Mouse (Mus musculus): ENCODE measurements around the gene Olfr135. TPM values are rescaled to one million over a fixed set of nuclear protein-coding genes. Genes with fewer than 3 reads are reported as not detected.

The Olfr135 gene
- not detected for total RNA-seq (2021)
- long read RNA-seq, experiment 1 = 0 reads
- long read RNA-seq, experiment 2 = 0 reads

- DNase-seq = no peak
Measured at GRCm38 (mm10) chr17:38204035-38204434, at the start of gene Olfr135. Gene Olfr135 (plus strand): TSS chr17:38204335.

- DNase-seq = no peak
Measured at GRCm38 (mm10) chr17:38171088-38171487, 33.0 kb upstream of the Olfr135 start, which contains the start of gene Olfr134. Gene Olfr134 (plus strand): TSS chr17:38171388.

Other genes starting within 250 kb of the Olfr135 start
- not detected for gene Olfr129, start 144.3 kb upstream of the Olfr135 start, total RNA-seq (2021)
- gene Olfr130, start 140.4 kb upstream of the Olfr135 start, total RNA-seq (2021) = not detected
- not detected for gene Olfr131, start 115.6 kb upstream of the Olfr135 start, total RNA-seq (2021)
- not detected for gene Olfr132, start 69.8 kb upstream of the Olfr135 start, total RNA-seq (2021)
- gene Olfr133, start 59.1 kb upstream of the Olfr135 start, total RNA-seq (2021) = not detected
- not detected for gene Olfr134, start 32.9 kb upstream of the Olfr135 start, total RNA-seq (2021)
- gene Olfr138, start 56.7 kb downstream of the Olfr135 start, total RNA-seq (2021) = not detected
- gene Olfr137, start 103.2 kb downstream of the Olfr135 start, total RNA-seq (2021) = not detected
- gene Olfr136, start 125.5 kb downstream of the Olfr135 start, total RNA-seq (2021) = not detected
- not detected for gene Esp36, start 215.8 kb downstream of the Olfr135 start, total RNA-seq (2021)